Mouse (Mus musculus) leukemia stem cell, adult 10-12 weeks (primary cell): ENCODE measurements around the gene Vmn1r192. TPM values are rescaled to one million over a fixed set of nuclear protein-coding genes. Genes with fewer than 3 reads are reported as not detected.

Source experiments
- polyA plus RNA-seq: library from polyadenylated mRNA; stranded (reverse); fragments of >175 nt; gene quantifications from 2 replicates; pipeline ENCODE4 v1.2.3, GENCODE M21; 2012; ENCODE audit warnings: low replicate concordance

Vmn1r192 gene
- polyA plus RNA-seq = not detected in 2 replicates

DNA sequence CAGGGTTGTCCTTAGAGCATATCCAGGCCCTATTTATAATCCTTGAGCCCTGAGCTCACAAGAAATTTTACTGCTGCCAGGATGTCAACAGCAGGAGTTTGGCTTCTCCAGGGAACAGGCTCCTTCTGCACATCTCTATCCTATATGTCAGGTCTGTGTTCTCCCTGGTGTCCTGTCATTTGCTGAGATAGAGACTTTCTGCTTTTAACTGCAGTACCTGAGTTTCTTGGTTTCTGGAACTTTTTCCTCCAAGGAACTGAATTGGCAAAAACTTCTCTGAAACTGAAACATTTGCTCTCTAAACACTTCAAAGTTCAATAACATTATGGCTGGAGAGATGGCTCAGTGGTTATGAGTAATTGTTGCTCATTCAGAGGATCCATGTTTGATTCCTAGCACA, at the start of gene Vmn1r192:
Gene Vmn1r192 (minus strand): TSS at position 101 of the 400 bp plus-strand sequence.

DNA sequence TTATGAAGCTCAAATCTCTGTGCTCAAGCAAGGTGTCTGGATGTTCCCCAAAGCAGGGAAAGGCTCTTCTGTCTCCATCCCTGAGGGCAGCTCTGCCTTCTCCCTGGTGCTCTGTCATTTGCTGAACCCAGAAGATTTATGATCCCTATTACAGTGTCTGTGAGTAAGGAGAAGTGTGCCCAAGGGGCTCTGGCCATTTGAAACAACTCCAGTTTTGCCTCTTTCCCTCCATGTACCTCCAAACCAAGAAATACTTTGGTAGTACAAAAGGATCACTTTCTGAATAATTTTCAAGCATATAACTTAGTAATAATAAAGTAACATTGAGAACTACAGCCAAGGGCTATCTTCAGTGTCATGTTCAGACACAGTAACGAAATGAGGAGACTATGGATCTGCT, 32.1 kb upstream of the Vmn1r192 start, which contains the start of gene Vmn1r193:
Gene Vmn1r193 (minus strand): TSS at position 101 of the 400 bp plus-strand sequence.

DNA sequence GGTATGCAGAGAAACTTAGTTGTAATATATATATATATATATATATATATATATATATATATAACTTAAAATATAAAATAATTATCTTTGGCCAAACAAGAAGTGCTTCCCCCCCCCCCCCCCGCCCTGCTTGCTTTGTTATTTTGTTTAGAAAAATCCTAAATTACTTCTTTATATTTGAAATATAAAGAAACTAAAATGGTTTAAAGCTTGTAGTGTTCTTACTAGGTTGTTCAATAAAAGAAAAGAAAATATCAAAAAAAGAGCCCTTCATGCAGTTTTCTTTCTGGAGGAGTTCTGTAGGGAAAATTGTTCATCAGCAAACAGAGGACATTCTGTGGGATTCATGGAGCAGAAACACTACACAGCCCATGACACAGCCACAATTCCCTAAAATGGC, 7.1 kb downstream of the Vmn1r192 start, which contains the start of gene Vmn1r191:
Gene Vmn1r191 (minus strand): TSS at position 101 of the 400 bp plus-strand sequence.

Other genes with a start within 250 kb of the Vmn1r192 start
- not detected in 2 replicates for gene Zfp184, start 246.0 kb downstream of the Vmn1r192 start, polyA plus RNA-seq
- gene Pom121l2, start 209.9 kb downstream of the Vmn1r192 start, polyA plus RNA-seq = not detected in 2 replicates
- 0.07 TPM in 1 of 2 replicates, not detected in the other for gene Prss16, start 181.4 kb downstream of the Vmn1r192 start, polyA plus RNA-seq
- gene Hist1h2ah, start 155.6 kb downstream of the Vmn1r192 start, polyA plus RNA-seq = 5.0 and 29.7 TPM in 2 replicates
- gene Hist1h2bk, start 155.3 kb downstream of the Vmn1r192 start, polyA plus RNA-seq = 7.6 and 12.2 TPM in 2 replicates
- 26.0 and 32.7 TPM in 2 replicates for gene Hist1h4i, start 149.8 kb downstream of the Vmn1r192 start, polyA plus RNA-seq
- 21.1 and 21.8 TPM in 2 replicates for gene Hist1h2ag, start 148.2 kb downstream of the Vmn1r192 start, polyA plus RNA-seq
- gene Hist1h2bj, start 147.9 kb downstream of the Vmn1r192 start, polyA plus RNA-seq = 10.3 and 18.2 TPM in 2 replicates
- gene Vmn1r188, start 106.7 kb downstream of the Vmn1r192 start, polyA plus RNA-seq = not detected in 2 replicates
- not detected in 2 replicates for gene Vmn1r189, start 85.3 kb downstream of the Vmn1r192 start, polyA plus RNA-seq
- not detected in 2 replicates for gene Vmn1r191, start 7.2 kb downstream of the Vmn1r192 start, polyA plus RNA-seq
- gene Vmn1r193, start 32.0 kb upstream of the Vmn1r192 start, polyA plus RNA-seq = not detected in 2 replicates
- not detected in 2 replicates for gene Vmn1r194, start 53.1 kb upstream of the Vmn1r192 start, polyA plus RNA-seq
- gene Vmn1r195, start 79.4 kb upstream of the Vmn1r192 start, polyA plus RNA-seq = not detected in 2 replicates
- not detected in 2 replicates for gene Vmn1r196, start 98.8 kb upstream of the Vmn1r192 start, polyA plus RNA-seq
- not detected in 2 replicates for gene Vmn1r197, start 133.4 kb upstream of the Vmn1r192 start, polyA plus RNA-seq
- gene Vmn1r198, start 159.2 kb upstream of the Vmn1r192 start, polyA plus RNA-seq = not detected in 2 replicates
- not detected in 2 replicates for gene Vmn1r199, start 188.7 kb upstream of the Vmn1r192 start, polyA plus RNA-seq
- not detected in 2 replicates for gene Vmn1r200, start 199.2 kb upstream of the Vmn1r192 start, polyA plus RNA-seq